Mouse (Mus musculus) hindbrain, embryonic 15.5 days (tissue): ENCODE measurements around the gene Rtn4rl1. TPM values are rescaled to one million over a fixed set of nuclear protein-coding genes. Genes with fewer than 3 reads are reported as not detected.
A peak's percentile ranks its signal among the peaks of the same experiment; 100 is the strongest.

Experiments used
- ATAC-seq: fragments of 200-750 bp; cut with Nextera tagmentation; 2 replicates; pipeline ENCODE4 v1.8.0; 2017; ENCODE audit warnings: low read depth, moderate number of reproducible peaks, moderate TSS enrichment; ENCODE audit not compliant: low FRiP score
- H3K27ac ChIP-seq: fragments of 300-500 bp; sonication (generic); replicated peaks from 2 replicates; pipeline ENCODE4 v1.5.1; 2015; ENCODE audit warnings: mild to moderate bottlenecking, inconsistent platforms
- H3K27me3 ChIP-seq: fragments of 300-500 bp; sonication (generic); 2 replicates; pipeline ENCODE4 v1.6.1; 2015; ENCODE audit warnings: control low read depth, inconsistent platforms
- H3K36me3 ChIP-seq: fragments of 300-500 bp; sonication (generic); 2 replicates; pipeline ENCODE4 v1.6.1; 2015; ENCODE audit warnings: control low read depth, inconsistent platforms
- H3K4me1 ChIP-seq: fragments of 300-500 bp; sonication (generic); replicated peaks from 2 replicates; pipeline ENCODE4 v1.6.1; 2015; ENCODE audit warnings: control low read depth, inconsistent platforms
- H3K4me2 ChIP-seq: fragments of 300-500 bp; sonication (generic); 2 replicates; pipeline ENCODE4 v1.6.1; 2015; ENCODE audit warnings: moderate library complexity, mild to moderate bottlenecking, inconsistent platforms
- H3K4me3 ChIP-seq: fragments of 300-500 bp; sonication (generic); 2 replicates; pipeline ENCODE4 v1.5.1; 2015; ENCODE audit warnings: mild to moderate bottlenecking, inconsistent platforms
- H3K9ac ChIP-seq: fragments of 300-500 bp; sonication (generic); 2 replicates; pipeline ENCODE4 v1.6.1; 2015; ENCODE audit warnings: inconsistent platforms
- H3K9me3 ChIP-seq: fragments of 300-500 bp; sonication (generic); 2 replicates; pipeline ENCODE4 v1.6.1; 2016; ENCODE audit warnings: control low read depth, inconsistent platforms
- WGBS: fragments of 180-500 bp; shearing (Covaris S2); methylation state at CpG from one replicate; pipeline ENCODE4 v1.1.7; 2015; 5-methylcytosine and 5-hydroxymethylcytosine counted together
- polyA plus RNA-seq: library from polyadenylated mRNA; unstranded; fragments of >200 nt; fragmentation: Nextera tagmentation; extraction: Ambion mirVana; gene quantifications from 2 replicates; pipeline ENCODE4 v1.2.1, GENCODE M21; 2015

Rtn4rl1 gene
- polyA plus RNA-seq, 1 experiment from 2014 or later = 11.7 TPM

- H3K9ac ChIP-seq = no peak overlapping the region
- H3K9me3 ChIP-seq = no peaks in the 10 kb centered on the region
- no peaks in the 10 kb centered on the region for H3K36me3 ChIP-seq
- ATAC-seq = no peak
- no peak overlapping the region for H3K27ac ChIP-seq
- 0 out of 2 replicates have a peak, but pooled peaks cover 3% of the 10 kb centered on the region for H3K27me3 ChIP-seq
- 73% methylated on average over 6 of the region's 6 CpGs for WGBS
- peaks cover 11% of the 10 kb centered on the region for H3K4me1 ChIP-seq
- H3K4me3 ChIP-seq = no peak overlapping the region
- H3K4me2 ChIP-seq = no peak overlapping the region
Measured at GRCm38 (mm10) chr11:75229289-75229688, 35.7 kb downstream of the Rtn4rl1 start.

- WGBS = 96% methylated on average over 6 of the region's 6 CpGs
Measured at GRCm38 (mm10) chr11:75230272-75230760, 36.7 kb downstream of the Rtn4rl1 start.

GRCm38 (mm10) chr11:75231756-75232155 lies 38.2 kb downstream of the Rtn4rl1 start:
- no peak overlapping the region for H3K27ac ChIP-seq
- H3K4me1 ChIP-seq = peaks cover 29% of the 10 kb centered on the region
- ATAC-seq = no peak
- 0 out of 2 replicates have a peak, but pooled peaks cover 3% of the 10 kb centered on the region for H3K27me3 ChIP-seq
- H3K9me3 ChIP-seq = no peaks in the 10 kb centered on the region
- no peak overlapping the region for H3K9ac ChIP-seq
- H3K4me2 ChIP-seq = no peak overlapping the region
- H3K36me3 ChIP-seq = no peaks in the 10 kb centered on the region
- no peak overlapping the region for H3K4me3 ChIP-seq
- 12% methylated on average over 7 of the region's 7 CpGs for WGBS

More at GRCm38 (mm10) chr11:75230272-75230760, 36.7 kb downstream of the Rtn4rl1 start:
- no peak for ATAC-seq
- Histone ChIP-seq H3K4me3 (no peak overlapping the region), H3K4me1 (peaks cover 21% of the 10 kb centered on the region), H3K9ac (no peak overlapping the region), H3K27me3 (0 out of 2 replicates have a peak, but pooled peaks cover 3% of the 10 kb centered on the region), H3K9me3 (no peaks in the 10 kb centered on the region), H3K4me2 (no peak overlapping the region), H3K36me3 (no peaks in the 10 kb centered on the region), H3K27ac (no peak overlapping the region)

DNA sequence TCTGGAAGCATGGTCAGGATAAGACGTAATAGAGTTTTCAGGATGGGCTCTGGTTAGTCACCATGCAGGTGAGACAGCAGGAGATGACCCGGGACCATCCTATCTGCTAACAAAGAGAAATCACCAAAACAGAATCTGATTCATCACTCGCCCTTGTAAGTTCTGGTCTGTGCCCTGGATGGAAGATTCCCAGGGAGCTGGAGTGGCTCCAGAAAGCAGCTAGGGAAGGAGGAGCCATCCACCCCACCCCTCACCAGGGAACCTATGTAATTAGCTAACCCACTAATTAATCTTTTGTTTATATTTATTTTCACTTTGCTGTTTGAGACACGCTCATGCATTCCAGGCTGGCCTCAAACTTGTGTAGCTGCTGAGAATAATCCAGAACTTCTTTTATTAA lies 38.9 kb downstream of the Rtn4rl1 start:
- Histone ChIP-seq H3K4me2 (no peak overlapping the region), H3K27ac (no peak overlapping the region), H3K4me3 (no peak overlapping the region), H3K36me3 (no peaks in the 10 kb centered on the region), H3K9ac (no peak overlapping the region), H3K27me3 (0 out of 2 replicates have a peak, but pooled peaks cover 3% of the 10 kb centered on the region), H3K4me1 (peaks cover 29% of the 10 kb centered on the region), H3K9me3 (no peaks in the 10 kb centered on the region)
- 68% methylated on average over 4 of the region's 4 CpGs for WGBS
- ATAC-seq = no peak

DNA sequence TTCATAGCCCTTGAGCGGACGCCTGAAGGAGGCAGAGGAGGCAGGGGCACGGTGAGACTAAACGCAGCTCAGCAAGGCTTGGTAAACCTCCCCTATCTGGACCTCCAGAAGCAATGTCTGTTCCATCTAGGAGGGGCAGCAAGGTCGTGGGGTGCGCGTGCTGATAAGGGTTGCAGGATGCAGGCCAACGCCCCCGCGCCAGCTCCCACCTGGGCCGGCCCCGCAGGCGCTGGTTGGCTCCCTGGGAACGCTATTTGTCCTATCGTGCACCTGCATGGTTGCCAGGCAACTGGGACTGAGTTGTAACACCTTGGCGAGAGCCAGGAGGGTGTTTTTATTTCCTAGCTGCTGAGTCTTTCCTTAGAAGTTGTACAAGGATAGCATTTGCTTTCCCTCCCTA lies 41.2 kb downstream of the Rtn4rl1 start:
- Histone ChIP-seq H3K9me3 (no peaks in the 10 kb centered on the region), H3K4me1 (peaks cover 22% of the 10 kb centered on the region), H3K27ac (peak overlapping the region; percentile 53; the same call in 1 of the 2 replicates), H3K36me3 (no peaks in the 10 kb centered on the region), H3K27me3 (0 out of 2 replicates have a peak, but pooled peaks cover 3% of the 10 kb centered on the region), H3K9ac (no peak overlapping the region), H3K4me3 (peak overlapping the region; percentile 33), H3K4me2 (peak overlapping the region; percentile 53)
- peak; percentile 77 for ATAC-seq
- WGBS = 12% methylated on average over 16 of the region's 16 CpGs

DNA sequence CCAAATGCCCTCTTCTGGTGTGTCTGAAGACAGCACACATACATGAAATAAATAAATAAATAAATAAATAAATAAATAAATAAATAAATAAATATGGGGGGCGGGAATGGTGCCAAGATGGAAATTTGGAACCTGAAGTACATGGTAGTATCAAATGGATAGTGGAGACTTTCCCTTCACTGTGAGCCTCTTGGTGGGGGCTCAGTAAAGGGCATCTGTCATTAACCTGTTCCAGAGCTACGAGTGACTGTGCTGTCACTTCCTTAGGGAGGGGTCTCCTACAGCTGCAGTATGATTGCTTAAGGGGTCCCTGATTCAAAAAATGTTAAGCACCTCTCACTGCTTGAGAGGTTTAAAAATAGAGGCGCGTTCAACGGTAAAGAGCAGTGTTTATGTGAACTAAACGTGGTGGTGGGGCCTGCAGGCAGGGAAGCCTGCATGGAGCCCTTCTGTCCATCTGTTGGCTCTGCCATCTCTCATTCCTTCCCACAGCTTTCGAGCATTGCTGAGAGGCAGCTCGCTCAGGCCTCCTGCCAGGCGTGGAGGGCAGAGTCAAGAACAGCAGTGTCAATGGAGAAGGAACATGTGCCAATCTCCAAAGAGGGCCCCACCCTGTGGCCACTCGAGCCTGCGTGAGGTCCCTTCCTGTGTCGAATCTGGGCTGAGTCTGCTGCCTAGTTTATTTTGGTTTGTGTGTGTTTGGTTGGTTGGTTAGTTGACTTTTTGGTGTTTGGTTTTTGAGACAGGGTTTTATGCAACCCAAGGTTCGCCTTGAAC lies 46.8 kb downstream of the Rtn4rl1 start:
- whole genome bisulfite sequencing = 63% methylated on average over 13 of the region's 13 CpGs
- Histone ChIP-seq H3K4me2 (no peak overlapping the region), H3K9ac (no peak overlapping the region), H3K27me3 (no peaks in the 10 kb centered on the region), H3K9me3 (no peaks in the 10 kb centered on the region), H3K4me3 (no peak overlapping the region), H3K36me3 (no peaks in the 10 kb centered on the region), H3K27ac (no peak overlapping the region), H3K4me1 (peaks cover 10% of the 10 kb centered on the region)
- ATAC-seq = no peak

GRCm38 (mm10) chr11:75242710-75243255 lies 49.2 kb downstream of the Rtn4rl1 start:
- no peak overlapping the region for H3K4me3 ChIP-seq
- no peak for ATAC-seq
- 81% methylated on average over 9 of the region's 9 CpGs for WGBS
- H3K9ac ChIP-seq = no peak overlapping the region
- peaks cover 11% of the 10 kb centered on the region for H3K4me1 ChIP-seq
- H3K36me3 ChIP-seq = no peaks in the 10 kb centered on the region
- no peaks in the 10 kb centered on the region for H3K27me3 ChIP-seq
- H3K9me3 ChIP-seq = no peaks in the 10 kb centered on the region
- H3K27ac ChIP-seq = no peak overlapping the region
- no peak overlapping the region for H3K4me2 ChIP-seq

- Histone ChIP-seq H3K9ac (no peak overlapping the region), H3K4me1 (peaks cover 18% of the 10 kb centered on the region), H3K9me3 (no peaks in the 10 kb centered on the region), H3K4me3 (no peak overlapping the region), H3K4me2 (no peak overlapping the region), H3K27me3 (no peaks in the 10 kb centered on the region), H3K36me3 (no peaks in the 10 kb centered on the region), H3K27ac (no peak overlapping the region)
- WGBS = 85% methylated on average over 11 of the region's 11 CpGs
- no peak for ATAC-seq
Measured at GRCm38 (mm10) chr11:75244368-75245275, 51.0 kb downstream of the Rtn4rl1 start.

GRCm38 (mm10) chr11:75245372-75246330 lies 52.1 kb downstream of the Rtn4rl1 start:
- H3K4me2 ChIP-seq = no peak overlapping the region
- peak; percentile 60; the same call in 1 of the 2 replicates for ATAC-seq
- no peaks in the 10 kb centered on the region for H3K27me3 ChIP-seq
- H3K4me1 ChIP-seq = peaks cover 18% of the 10 kb centered on the region
- H3K27ac ChIP-seq = no peak overlapping the region; the same call in 1 of the 2 replicates
- H3K36me3 ChIP-seq = no peaks in the 10 kb centered on the region
- H3K9ac ChIP-seq = no peak overlapping the region
- 31% methylated on average over 16 of the region's 16 CpGs for WGBS
- no peaks in the 10 kb centered on the region for H3K9me3 ChIP-seq
- H3K4me3 ChIP-seq = no peak overlapping the region

GRCm38 (mm10) chr11:75246589-75246988 lies 53.0 kb downstream of the Rtn4rl1 start:
- H3K36me3 ChIP-seq = no peaks in the 10 kb centered on the region
- H3K27me3 ChIP-seq = no peaks in the 10 kb centered on the region
- H3K27ac ChIP-seq = no peak overlapping the region
- H3K4me3 ChIP-seq = no peak overlapping the region
- no peak for ATAC-seq
- no peaks in the 10 kb centered on the region for H3K9me3 ChIP-seq
- no peak overlapping the region for H3K9ac ChIP-seq
- 76% methylated on average over 8 of the region's 8 CpGs for WGBS
- H3K4me2 ChIP-seq = no peak overlapping the region
- H3K4me1 ChIP-seq = peaks cover 18% of the 10 kb centered on the region
